Mouse (Mus musculus): ENCODE measurements around the gene Gm21969. TPM values are rescaled to one million over a fixed set of nuclear protein-coding genes. Genes with fewer than 3 reads are reported as not detected.

Gm21969 gene
- polyA plus RNA-seq, 1 experiment from 2014 or later, result not detected

- no peak overlapping the region for H3K27ac ChIP-seq
These were observed 12.5 kb upstream of the Gm21969 start for GRCm38 (mm10) chr4:139590446-139590845.

GRCm38 (mm10) chr4:139592895-139593294, 10.1 kb upstream of the Gm21969 start:
- no peak overlapping the region for H3K27ac ChIP-seq

More at GRCm38 (mm10) chr4:139590446-139590845, 12.5 kb upstream of the Gm21969 start:
- no peak overlapping the region for H3K9ac ChIP-seq (ENCODE audit: low read depth, low read length)
- H3K4me1 ChIP-seq (replicated peaks; ENCODE audit: insufficient read depth, low read length), result peaks cover 38% of the 10 kb centered on the region
- 38% methylated on average over 4 of the region's 4 CpGs for WGBS
- no peaks in the 10 kb centered on the region for H3K36me3 ChIP-seq (ENCODE audit: insufficient read depth, low read length)
- DNase-seq (ENCODE audit: low spot score) (no peak), ATAC-seq (replicated peaks; ENCODE audit: low FRiP score, low read depth) (no peak)
- no peaks in the 10 kb centered on the region for H3K9me3 ChIP-seq (replicated peaks; ENCODE audit: low read length)
- H3K27me3 ChIP-seq (ENCODE audit: insufficient read depth, low read length), result no peaks in the 10 kb centered on the region
- TF ChIP-seq CTCF (IDR thresholded peaks at IDR 0.05; ENCODE audit: low read depth), result no peak
- H3K4me2 ChIP-seq (ENCODE audit: low read length), result no peak overlapping the region
- no peak overlapping the region for H3K4me3 ChIP-seq (replicated peaks; ENCODE audit: low read depth, low read length)

GRCm38 (mm10) chr4:139593383-139593782, 9.6 kb upstream of the Gm21969 start:
- no peak overlapping the region for H3K4me3 ChIP-seq (replicated peaks; ENCODE audit: low read depth, low read length)
- peaks cover 46% of the 10 kb centered on the region for H3K4me1 ChIP-seq (replicated peaks; ENCODE audit: insufficient read depth, low read length)
- ATAC-seq (replicated peaks; ENCODE audit: low FRiP score, low read depth), result no peak
- no peak overlapping the region for H3K9ac ChIP-seq (ENCODE audit: low read depth, low read length)
- no peak overlapping the region; the same call in 1 of the 2 replicates for H3K27ac ChIP-seq
- no peak for TF ChIP-seq CTCF (IDR thresholded peaks at IDR 0.05; ENCODE audit: low read depth)
- H3K36me3 ChIP-seq (ENCODE audit: insufficient read depth, low read length), result no peaks in the 10 kb centered on the region
- WGBS, result 69% methylated on average over 6 of the region's 6 CpGs
- H3K27me3 ChIP-seq (ENCODE audit: insufficient read depth, low read length), result no peaks in the 10 kb centered on the region
- DNase-seq (ENCODE audit: low spot score), result no peak
- no peaks in the 10 kb centered on the region for H3K9me3 ChIP-seq (replicated peaks; ENCODE audit: low read length)
- H3K4me2 ChIP-seq (ENCODE audit: low read length), result no peak overlapping the region

More at GRCm38 (mm10) chr4:139592895-139593294, 10.1 kb upstream of the Gm21969 start:
- H3K27me3 ChIP-seq (ENCODE audit: insufficient read depth, low read length), result no peaks in the 10 kb centered on the region
- ATAC-seq (replicated peaks; ENCODE audit: low FRiP score, low read depth) (no peak), DNase-seq (ENCODE audit: low spot score) (no peak)
- 57% methylated on average over 7 of the region's 7 CpGs for WGBS
- no peak overlapping the region for H3K4me2 ChIP-seq (ENCODE audit: low read length)
- H3K9me3 ChIP-seq (replicated peaks; ENCODE audit: low read length), result no peaks in the 10 kb centered on the region
- no peak overlapping the region for H3K4me3 ChIP-seq (replicated peaks; ENCODE audit: low read depth, low read length)
- no peak for TF ChIP-seq CTCF (IDR thresholded peaks at IDR 0.05; ENCODE audit: low read depth)
- no peak overlapping the region for H3K9ac ChIP-seq (ENCODE audit: low read depth, low read length)
- H3K36me3 ChIP-seq (ENCODE audit: insufficient read depth, low read length), result no peaks in the 10 kb centered on the region
- H3K4me1 ChIP-seq (replicated peaks; ENCODE audit: insufficient read depth, low read length), result peaks cover 42% of the 10 kb centered on the region

- Histone ChIP-seq H3K27ac (peak overlapping the region; percentile 47; the same call in 1 of the 2 replicates), H3K27me3 (ENCODE audit: insufficient read depth, low read length) (no peaks in the 10 kb centered on the region), H3K36me3 (ENCODE audit: insufficient read depth, low read length) (no peaks in the 10 kb centered on the region), H3K4me2 (ENCODE audit: low read length) (no peak overlapping the region), H3K4me1 (replicated peaks; ENCODE audit: insufficient read depth, low read length) (peaks cover 49% of the 10 kb centered on the region), H3K4me3 (replicated peaks; ENCODE audit: low read depth, low read length) (no peak overlapping the region), H3K9me3 (replicated peaks; ENCODE audit: low read length) (no peaks in the 10 kb centered on the region), H3K9ac (ENCODE audit: low read depth, low read length) (no peak overlapping the region)
- ATAC-seq (replicated peaks; ENCODE audit: low FRiP score, low read depth), result no peak
- peak; percentile 61 for TF ChIP-seq CTCF (IDR thresholded peaks at IDR 0.05; ENCODE audit: low read depth)
- WGBS, result 44% methylated on average over 3 of the region's 3 CpGs
- no peak for DNase-seq (ENCODE audit: low spot score)
These were observed 8.9 kb upstream of the Gm21969 start for GRCm38 (mm10) chr4:139594062-139594461.

- H3K36me3 ChIP-seq (ENCODE audit: insufficient read depth, low read length), result no peaks in the 10 kb centered on the region
- H3K4me1 ChIP-seq (replicated peaks; ENCODE audit: insufficient read depth, low read length), result peaks cover 47% of the 10 kb centered on the region
- no peak for TF ChIP-seq CTCF (IDR thresholded peaks at IDR 0.05; ENCODE audit: low read depth)
- H3K4me3 ChIP-seq (replicated peaks; ENCODE audit: low read depth, low read length), result no peak overlapping the region
- H3K9ac ChIP-seq (ENCODE audit: low read depth, low read length), result no peak overlapping the region
- WGBS, result 42% methylated on average over 9 of the region's 9 CpGs
- DNase-seq (ENCODE audit: low spot score) (no peak), ATAC-seq (replicated peaks; ENCODE audit: low FRiP score, low read depth) (no peak)
- H3K27ac ChIP-seq, result peak overlapping the region; percentile 92; the same call in 1 of the 2 replicates
- no peaks in the 10 kb centered on the region for H3K27me3 ChIP-seq (ENCODE audit: insufficient read depth, low read length)
- H3K9me3 ChIP-seq (replicated peaks; ENCODE audit: low read length), result no peaks in the 10 kb centered on the region
- no peak overlapping the region for H3K4me2 ChIP-seq (ENCODE audit: low read length)
These were observed 6.3 kb upstream of the Gm21969 start for GRCm38 (mm10) chr4:139596715-139597114.

GRCm38 (mm10) chr4:139597286-139598284, 5.4 kb upstream of the Gm21969 start:
- 39% methylated on average over 20 of the region's 20 CpGs for WGBS
- Histone ChIP-seq H3K9ac (ENCODE audit: low read depth, low read length) (0 out of 2 replicates have a peak overlapping the region, but pooled peaks have one; percentile 19), H3K27ac (peak overlapping the region; percentile 92), H3K27me3 (ENCODE audit: insufficient read depth, low read length) (no peaks in the 10 kb centered on the region), H3K4me3 (replicated peaks; ENCODE audit: low read depth, low read length) (no peak overlapping the region), H3K4me2 (ENCODE audit: low read length) (peak overlapping the region; percentile 49; the same call in 1 of the 2 replicates), H3K9me3 (replicated peaks; ENCODE audit: low read length) (no peaks in the 10 kb centered on the region), H3K4me1 (replicated peaks; ENCODE audit: insufficient read depth, low read length) (peaks cover 53% of the 10 kb centered on the region), H3K36me3 (ENCODE audit: insufficient read depth, low read length) (no peaks in the 10 kb centered on the region)
- TF ChIP-seq CTCF (IDR thresholded peaks at IDR 0.05; ENCODE audit: low read depth), result no peak
- DNase-seq (ENCODE audit: low spot score), result no peak
- ATAC-seq (replicated peaks; ENCODE audit: low FRiP score, low read depth), result no peak
